Mouse (Mus musculus): ENCODE data around the gene Trim59.

Gene Trim59

DNA sequence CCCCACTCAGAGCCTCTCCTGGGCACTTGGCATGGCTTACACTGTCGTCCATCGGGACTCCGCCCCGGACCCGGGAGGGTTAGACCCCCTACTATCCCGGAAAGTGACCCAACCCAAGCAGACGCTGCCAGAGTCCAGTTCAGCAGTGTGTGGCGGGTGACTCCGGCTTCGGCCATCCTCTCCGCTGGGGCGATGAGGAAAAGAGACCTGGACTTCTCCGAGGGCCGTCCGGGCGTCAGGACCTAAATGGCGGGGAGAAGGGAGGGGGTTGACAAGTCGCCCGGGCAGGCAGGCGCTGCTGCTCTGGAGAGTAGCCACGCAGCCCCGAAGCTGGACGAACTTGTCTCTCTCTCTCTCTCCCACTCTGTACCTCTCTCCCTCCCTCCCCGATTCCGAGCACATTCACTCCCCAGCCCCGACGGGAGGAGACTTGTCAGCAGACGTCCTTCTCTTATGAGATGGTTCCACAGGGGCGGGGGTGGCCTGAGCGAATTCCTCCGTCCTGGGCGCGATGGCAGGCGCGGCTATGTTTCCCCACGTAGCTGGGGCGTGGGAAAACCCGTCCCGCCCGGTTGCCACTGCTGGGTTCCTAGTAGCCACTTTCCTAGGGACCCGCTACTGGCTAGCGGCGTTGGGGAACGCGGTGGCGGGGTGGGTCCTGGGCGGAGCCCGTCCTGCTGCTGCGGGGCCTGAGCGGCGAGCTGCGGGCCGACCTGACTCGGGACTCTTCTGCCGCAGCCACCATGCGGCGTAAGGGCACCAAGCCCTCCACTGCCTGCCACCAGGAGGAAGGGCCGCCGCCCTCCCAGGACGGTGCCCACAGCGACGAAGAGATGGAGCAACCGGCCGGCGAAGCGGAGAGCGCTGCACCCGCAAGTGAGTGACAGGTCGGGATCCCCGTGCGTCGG is 39.0 kb downstream of the Trim59 start:
- peak; percentile 60 for DNase-seq (ENCODE audit: low read depth, low spot score)

GRCm38 (mm10) chr3:69004437-69005337 is 39.9 kb downstream of the Trim59 start, which contains the start of the genes Ift80 and Smc4:
TSS of gene Ift80 (minus strand) at chr3:69004570.
TSS of gene Smc4 (plus strand) at chr3:69004738.
- peak; percentile 99 for DNase-seq (ENCODE audit: low read depth, low spot score)

DNA sequence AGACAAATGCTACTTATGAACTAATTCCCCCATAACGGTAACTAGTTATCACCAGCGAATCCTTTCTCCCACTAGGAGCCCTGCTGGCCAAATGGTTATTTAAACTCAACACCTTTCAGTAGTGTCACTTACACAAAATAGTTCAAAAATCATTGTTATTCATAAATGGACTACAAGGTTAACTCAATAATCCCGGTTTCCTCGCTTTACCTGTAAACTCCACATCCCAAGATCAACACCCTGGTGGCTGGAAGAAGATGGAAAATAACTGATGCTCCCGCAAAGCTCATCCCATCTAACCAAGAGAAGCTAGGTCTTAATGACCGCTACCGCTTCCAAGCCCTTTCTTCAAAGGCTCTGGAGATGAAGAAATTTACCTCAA is 40.5 kb downstream of the Trim59 start:
- no peak for DNase-seq (ENCODE audit: low read depth, low spot score)

GRCm38 (mm10) chr3:69002781-69003180 is 41.8 kb downstream of the Trim59 start:
- no peak for DNase-seq (ENCODE audit: low read depth, low spot score)

DNA sequence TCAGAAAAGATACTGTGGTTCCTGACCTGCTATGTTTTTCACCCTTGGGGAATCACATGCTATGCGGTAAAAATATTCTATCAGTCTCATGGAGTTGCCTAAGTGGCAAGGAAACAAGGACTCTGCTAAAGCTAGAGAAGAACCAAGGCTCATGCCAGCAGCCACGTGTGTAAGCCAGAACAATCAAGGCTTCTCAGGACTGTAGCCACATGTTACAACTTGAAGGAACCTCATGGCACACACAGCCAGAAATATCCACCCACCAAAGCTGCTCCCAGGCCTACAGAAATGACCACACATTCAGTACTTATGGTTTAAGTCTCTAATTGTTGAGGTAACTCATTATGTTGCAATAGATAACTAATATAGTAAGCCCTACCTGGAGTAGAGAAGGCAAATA is 58.0 kb downstream of the Trim59 start:
- DNase-seq (ENCODE audit: low read depth, low spot score): no peak
